Mouse (Mus musculus) gastrocnemius, postnatal 36 days (tissue): ENCODE measurements around the gene Grcc10. TPM values are rescaled to one million over a fixed set of nuclear protein-coding genes. Genes with fewer than 3 reads are reported as not detected.

Source experiments
- DNase-seq, 2 experiments: peaks; one replicate each; pipeline ENCODE4 v3.0.0; 2022
- intact Hi-C: fragments of 180-260 bp; cut with DNase I; formaldehyde crosslinking; loops from one replicate; pipeline ENCODE4 v1.15.1; 2025
- total RNA-seq, 2 experiments: library from RNA; stranded (reverse); gene quantifications; 2 replicates each; pipeline ENCODE4 v1.2.3; 2021

The Grcc10 gene
- total RNA-seq, 2 experiments from 2014 or later, result 150 to 160 TPM

GRCm38 (mm10) chr6:124757909-124758848 is 17.0 kb upstream of the Grcc10 start:
- intact Hi-C loops, result loop anchor here (2.0 to 5.0 kb wide), 4 partner anchors 46 to 186 kb away; partner anchors contain the start of genes C1rb, Emg1, Lpcat3 and Phb2
- DNase-seq, result peak; percentile 40 to 53

DNA sequence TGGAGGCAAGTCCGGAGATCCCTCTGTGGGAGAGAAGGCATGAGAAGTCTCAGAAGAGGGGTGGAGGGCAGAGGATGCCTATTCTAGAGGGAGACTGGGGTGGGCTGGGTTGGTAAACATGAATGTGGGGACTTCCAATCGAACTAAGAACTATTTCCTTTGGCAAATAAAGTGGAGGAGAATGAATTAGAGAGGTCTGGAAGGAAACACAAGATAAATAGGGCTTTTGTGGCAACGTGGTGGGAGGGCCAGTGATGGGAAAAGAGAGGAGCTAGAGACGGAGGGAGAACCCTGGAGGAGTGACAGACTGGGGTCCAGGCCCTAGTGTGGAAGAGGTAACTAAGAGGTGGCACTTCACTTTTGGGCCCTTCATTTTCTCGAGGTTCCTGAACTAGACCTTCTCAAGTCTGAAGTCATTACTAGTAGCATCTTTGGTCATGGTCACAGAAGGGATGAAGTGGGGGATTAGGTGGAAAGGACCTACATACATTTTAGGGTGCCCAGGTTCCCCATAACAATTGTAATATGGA is 16.2 kb upstream of the Grcc10 start:
- intact Hi-C loops, result loop anchor here (5.0 kb wide), 3 partner anchors 45 to 185 kb away; partner anchors contain the start of genes C1rb, Emg1, Lpcat3 and Phb2
- DNase-seq, result no peak

DNA sequence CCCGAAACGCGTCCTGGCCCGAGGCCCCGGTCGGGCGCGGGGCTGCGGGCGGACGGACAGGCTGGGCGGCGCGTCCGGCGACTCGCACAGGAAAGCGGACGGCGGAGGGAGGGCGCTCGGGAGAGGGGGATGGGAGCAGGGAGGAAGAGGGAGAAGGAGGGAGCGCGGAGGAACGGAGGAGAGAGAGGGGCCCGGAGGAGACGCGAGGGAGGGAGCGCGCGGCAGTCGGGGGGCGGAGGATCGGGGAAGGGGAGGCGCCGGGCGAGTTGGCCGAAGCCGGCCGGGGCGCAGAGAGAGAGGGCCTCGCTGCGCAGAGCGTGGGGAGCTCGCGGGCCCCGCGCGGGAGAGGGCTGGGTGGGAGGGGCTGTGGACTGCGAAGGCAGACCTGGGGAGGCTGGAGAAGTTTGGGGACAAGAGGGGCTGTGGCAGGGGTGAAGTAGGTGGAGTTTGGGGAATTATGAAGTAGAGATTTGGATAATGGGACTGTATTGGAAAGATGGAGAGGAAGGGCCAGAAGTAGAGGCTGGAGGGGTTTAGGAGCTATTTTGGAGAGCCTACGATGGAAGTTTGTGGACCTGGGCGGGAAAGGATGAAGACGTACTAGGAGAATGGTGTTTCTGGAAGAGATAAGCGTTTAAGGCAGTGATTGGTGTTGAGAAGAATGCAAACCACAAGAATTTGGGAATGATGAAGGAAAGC is 15.6 kb upstream of the Grcc10 start:
- intact Hi-C loops, result loop anchor here (5.0 kb wide), 3 partner anchors 44 to 184 kb away; partner anchors contain the start of genes C1rb, Emg1, Lpcat3 and Phb2
- DNase-seq, result peak; percentile 74 to 81

DNA sequence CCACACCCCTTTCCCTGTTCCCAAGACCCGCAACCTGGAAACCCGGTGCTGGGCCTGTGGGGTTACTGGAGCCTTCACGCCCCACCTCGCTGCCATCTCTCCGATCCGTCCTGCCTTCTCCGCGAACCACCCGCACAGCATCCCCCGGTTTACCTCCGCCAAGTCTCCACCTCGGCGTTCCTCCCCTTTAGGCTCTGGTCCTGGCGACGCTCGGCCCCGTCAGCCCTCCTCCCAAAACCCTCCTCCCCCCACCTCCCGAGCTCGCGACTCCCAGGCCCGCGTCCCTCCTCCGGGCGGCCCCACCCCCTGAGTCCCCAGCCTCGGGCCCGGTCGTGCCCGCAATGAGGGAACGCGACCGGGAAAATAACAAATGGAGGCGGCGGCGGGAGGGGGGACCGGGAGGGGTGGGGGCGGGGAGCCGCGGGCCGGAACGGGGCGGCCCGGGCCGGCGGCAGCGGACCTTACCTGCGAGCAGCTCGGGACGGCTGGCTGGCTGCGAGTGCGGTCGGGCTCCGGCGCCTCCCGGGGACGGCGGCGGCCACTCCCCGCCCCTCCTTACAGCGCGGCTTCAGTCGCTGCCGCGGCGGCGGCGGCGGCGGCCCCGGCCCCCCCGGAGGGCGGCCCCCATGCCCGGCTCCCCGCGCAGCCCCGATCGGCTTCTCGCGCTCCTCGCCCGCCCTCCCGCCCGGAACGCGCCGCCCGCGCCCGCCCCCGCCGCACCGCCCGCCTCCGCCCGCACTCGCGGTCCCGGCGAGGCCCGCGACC is 14.8 kb upstream of the Grcc10 start, which contains the start of the genes Gm45234 and Atn1:
TSS of gene Gm45234 (minus strand) at position 191 of the 765 bp plus-strand sequence.
TSS of gene Atn1 (minus strand) at position 694 of the 765 bp plus-strand sequence.
- intact Hi-C loops, result loop anchor here (5.0 kb wide), 3 partner anchors 44 to 184 kb away; partner anchors contain the start of genes C1rb, Emg1, Lpcat3 and Phb2
- DNase-seq, result peak; percentile 60 to 64

DNA sequence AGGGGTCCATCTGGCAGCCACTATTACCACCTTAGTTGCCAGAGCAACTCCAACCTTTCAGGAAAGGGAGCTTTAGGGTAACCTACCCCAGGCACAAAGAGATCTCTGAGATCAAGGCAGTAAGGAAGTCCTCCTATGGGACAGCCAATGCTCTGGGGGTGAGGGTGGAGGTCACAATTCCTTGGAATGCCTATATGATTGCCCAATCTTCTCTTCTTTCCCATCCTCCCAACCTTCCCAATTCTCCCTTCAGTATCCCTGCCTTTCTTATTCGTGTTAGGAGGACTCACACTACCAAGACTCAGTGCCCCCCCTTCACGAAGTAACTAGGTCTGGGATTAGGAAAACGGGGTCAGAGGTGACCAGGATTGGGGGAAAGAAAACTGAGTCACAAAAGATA is 14.1 kb upstream of the Grcc10 start:
- intact Hi-C loops, result loop anchor here (5.0 kb wide), 3 partner anchors 43 to 183 kb away; partner anchors contain the start of genes C1rb, Emg1, Lpcat3 and Phb2

GRCm38 (mm10) chr6:124753861-124754260 is 12.7 kb upstream of the Grcc10 start:
- no peak for DNase-seq
- intact Hi-C loops, result no loop called here

More for the DNA sequence above, 14.1 kb upstream of the Grcc10 start:
- no peak for DNase-seq

DNA sequence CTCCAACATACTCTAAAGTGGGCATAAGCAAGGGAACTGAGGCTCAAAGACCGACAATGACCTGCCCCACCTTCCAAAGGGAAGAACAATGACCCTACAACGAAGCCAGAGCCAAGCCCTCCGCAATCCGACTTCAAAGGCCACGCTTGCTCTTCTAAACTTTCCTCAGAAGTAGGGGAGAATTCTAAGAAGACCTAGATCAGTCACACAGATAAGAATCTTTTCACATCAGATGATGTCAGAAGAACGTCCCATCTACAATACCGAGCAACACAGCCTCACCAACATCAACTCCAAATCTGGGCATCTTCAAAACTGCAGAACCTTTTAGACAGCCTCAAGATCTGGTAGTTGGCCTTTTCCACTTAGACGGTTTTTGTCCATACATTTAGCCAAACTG is 9.2 kb upstream of the Grcc10 start:
- intact Hi-C loops, result no loop called here
- no peak for DNase-seq

- intact Hi-C loops, result no loop called here
- no peak for DNase-seq
These were observed 5.8 kb upstream of the Grcc10 start for GRCm38 (mm10) chr6:124746654-124747632.

DNA sequence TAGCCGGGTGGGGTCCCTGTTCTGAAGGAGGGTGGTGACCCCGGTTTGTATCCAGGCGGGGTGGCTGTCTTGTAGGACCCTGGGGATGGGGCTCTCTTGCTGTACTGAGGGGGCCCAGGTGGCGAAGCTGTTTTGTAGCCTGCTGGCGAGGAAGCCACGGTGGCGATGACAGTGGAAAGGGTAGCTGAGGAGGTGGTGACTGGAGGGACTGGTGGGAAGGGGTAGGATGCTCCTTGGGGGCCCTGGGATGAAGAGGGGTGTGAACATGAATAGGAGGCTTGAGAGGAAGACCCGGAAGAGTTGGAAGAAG is 5.1 kb upstream of the Grcc10 start:
- intact Hi-C loops, result no loop called here
- DNase-seq, result no peak

DNA sequence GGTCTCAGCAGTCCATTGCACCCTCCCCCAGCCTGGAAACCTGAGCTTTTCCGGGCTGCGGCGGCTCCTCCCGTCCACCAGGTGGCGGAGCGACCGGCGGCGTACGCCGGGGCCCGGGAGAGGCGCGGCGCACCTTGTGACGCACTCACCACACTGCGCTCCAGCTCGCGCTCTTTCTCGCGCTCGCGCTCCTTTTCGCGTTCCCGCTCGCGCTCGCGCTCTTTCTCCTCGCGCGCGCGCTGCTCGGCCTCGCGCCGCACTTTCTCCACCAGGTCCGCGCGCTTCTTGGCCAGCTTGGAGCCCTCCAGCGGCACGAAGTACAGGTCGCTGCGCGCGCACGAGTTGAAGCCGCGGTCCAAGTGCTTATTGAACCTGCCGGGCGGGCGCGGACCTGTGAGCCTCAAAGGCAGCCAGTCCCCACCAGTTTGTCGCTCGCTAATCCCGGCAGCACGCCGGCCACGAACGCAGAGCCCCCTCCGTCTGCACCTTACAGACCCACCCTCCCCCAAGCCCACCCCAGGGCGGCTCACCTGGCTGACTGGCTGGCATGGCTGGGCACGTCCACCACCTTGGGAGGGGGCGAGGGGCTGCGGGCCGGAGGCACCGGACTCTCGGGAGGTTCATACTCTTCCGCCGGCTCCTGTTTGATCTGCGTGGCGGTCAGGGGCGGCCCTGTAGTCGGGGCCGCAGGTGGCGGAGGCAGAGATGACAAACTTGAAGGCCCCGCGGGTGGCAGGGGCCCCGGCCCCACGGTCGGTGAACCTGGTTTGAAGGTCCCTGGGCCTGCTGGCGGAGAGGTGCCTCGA is 4.5 kb upstream of the Grcc10 start:
- DNase-seq, result peak; percentile 86 to 88
- intact Hi-C loops, result no loop called here

GRCm38 (mm10) chr6:124744755-124745321 is 3.7 kb upstream of the Grcc10 start:
- intact Hi-C loops, result no loop called here
- DNase-seq, result no peak

GRCm38 (mm10) chr6:124743647-124744046 is 2.5 kb upstream of the Grcc10 start:
- intact Hi-C loops, result no loop called here
- no peak for DNase-seq

- intact Hi-C loops, result no loop called here
- DNase-seq, result no peak
These were observed 1.8 kb upstream of the Grcc10 start for GRCm38 (mm10) chr6:124742839-124743514.

DNA sequence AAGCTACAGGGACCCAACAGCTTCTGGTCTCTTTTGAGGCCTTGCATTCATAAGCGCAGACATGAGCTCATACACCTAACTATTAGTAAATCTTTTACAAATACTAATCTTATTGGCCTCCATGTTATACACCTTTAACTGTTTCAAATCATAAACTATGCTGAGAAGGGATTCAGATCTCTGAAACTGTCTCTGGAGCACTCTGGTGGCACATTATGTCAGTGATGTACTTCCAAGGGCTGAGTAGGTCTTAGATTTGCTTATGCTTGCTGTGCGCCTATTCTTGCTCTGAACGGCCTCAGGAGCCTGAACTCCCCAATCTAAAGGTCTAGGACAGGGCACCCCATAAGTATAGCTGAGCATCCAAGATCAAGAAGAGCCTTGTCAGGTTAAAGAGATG is 668 bp upstream of the Grcc10 start:
- intact Hi-C loops, result loop anchor here (2.0 kb wide), 1 partner anchor 79 kb away; the partner anchor contains the start of gene Lpcat3
- no peak for DNase-seq

DNA sequence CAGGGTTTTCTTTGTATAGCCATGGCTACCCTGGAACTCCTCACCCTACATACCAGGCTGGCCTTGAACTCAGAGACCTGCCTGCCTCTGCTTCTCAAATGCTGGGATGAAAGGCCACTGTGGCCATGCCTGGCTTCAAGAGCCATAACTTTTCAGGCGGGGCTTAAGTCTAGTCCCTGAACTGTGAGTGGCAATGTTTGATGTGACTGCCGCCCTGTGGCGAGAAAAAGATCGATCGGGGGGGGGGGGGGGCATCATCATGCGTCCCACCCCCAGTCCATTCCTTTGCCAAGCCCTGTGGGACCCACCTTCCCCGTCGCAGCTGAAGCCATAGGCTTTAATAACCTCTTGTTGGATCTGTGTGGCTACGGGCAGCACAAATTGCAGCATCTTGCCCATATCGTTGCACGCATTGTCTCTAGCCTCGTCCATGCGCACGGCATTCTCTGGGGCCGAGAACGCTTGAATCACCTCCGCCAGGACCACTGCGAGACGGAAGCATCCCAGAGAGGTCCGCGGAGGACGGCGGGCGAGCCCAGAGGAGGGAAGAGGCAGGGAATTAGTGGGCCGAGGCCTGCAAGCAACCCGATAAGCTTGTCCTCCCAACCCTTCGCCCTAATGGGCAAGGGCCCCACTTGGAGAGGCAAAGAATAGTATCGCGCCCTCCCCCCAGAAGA is 825 bp downstream of the Grcc10 start:
- intact Hi-C loops, result loop anchor here (2.0 kb wide), 1 partner anchor 78 kb away; the partner anchor contains the start of gene Lpcat3
- DNase-seq, result no peak

GRCm38 (mm10) chr6:124739231-124739796 is 1.9 kb downstream of the Grcc10 start:
- no peak for DNase-seq
- intact Hi-C loops, result loop anchor here (5.0 kb wide), 2 partner anchors 97 to 172 kb away; no protein-coding TSS in a partner anchor
